Comparison of ENCODE assay signal across 1 mouse cellular context in the genomic region with DNA sequence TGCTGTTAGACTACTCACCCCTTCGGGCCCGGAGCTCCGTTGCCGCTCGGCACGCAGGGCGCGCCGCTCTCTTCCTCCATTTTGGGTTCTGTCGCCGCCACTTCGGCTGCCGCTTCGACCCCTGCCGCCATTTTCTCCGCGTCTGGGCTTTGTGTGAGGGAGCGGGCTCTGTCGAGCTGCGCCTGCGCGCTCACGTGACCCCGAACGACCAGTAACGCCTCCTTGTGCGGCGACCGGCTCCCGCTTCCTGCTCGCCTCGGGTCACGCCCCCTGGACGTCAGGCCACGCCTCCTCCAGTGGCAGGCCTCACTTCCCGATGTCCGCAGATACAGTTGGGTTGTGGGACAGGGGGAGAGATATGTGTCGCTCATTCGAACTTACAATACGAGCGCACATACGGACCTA.
TF ChIP-seq lines count a peak whose summit lies in the region.

No protein-coding gene starts in this region.

TF ChIP-seq in MEL, 35 proteins besides CTCF, POLR2A, EP300 and RAD21 (continued from another document):
- TF ChIP-seq NRF1 (IDR thresholded peaks at IDR 0.05; ENCODE audit: insufficient read depth, low read depth, low read length, poor library complexity, severe bottlenecking) (peak; percentile 90), TAL1 (IDR thresholded peaks at IDR 0.05; ENCODE audit: low read length) (no peak), UBTF (IDR thresholded peaks at IDR 0.05; ENCODE audit: borderline replicate concordance, insufficient read depth, low read depth, low read length) (no peak), POLR2AphosphoS2 (IDR thresholded peaks at IDR 0.05; ENCODE audit: low read length) (peak; percentile 89), ZNF384 (IDR thresholded peaks at IDR 0.05; ENCODE audit: low read depth, low read length) (no peak), HCFC1 (IDR thresholded peaks at IDR 0.05; ENCODE audit: low read depth, low read length) (peak; percentile 77), CHD2 (IDR thresholded peaks at IDR 0.05; ENCODE audit: low read length) (no peak), ZKSCAN1 (IDR thresholded peaks at IDR 0.05; ENCODE audit: low read depth, low read length) (no peak), KAT2A (conservative IDR thresholded peaks at IDR 0.05; ENCODE audit: low read depth, low read length) (0 out of 2 replicates have a peak, but pooled peaks have one; percentile 40), JUND (IDR thresholded peaks at IDR 0.05; ENCODE audit: low read depth, low read length) (no peak), SIN3A (IDR thresholded peaks at IDR 0.05; ENCODE audit: low read length) (peak; percentile 33), MXI1 (IDR thresholded peaks at IDR 0.05; ENCODE audit: low read depth, low read length) (no peak), GABPA (IDR thresholded peaks at IDR 0.05; ENCODE audit: low read depth, low read length) (no peak), POLR2AphosphoS5 (IDR thresholded peaks at IDR 0.05; ENCODE audit: borderline replicate concordance, low read depth, low read length) (no peak), MYB (IDR thresholded peaks at IDR 0.05; ENCODE audit: low read depth, low read length) (peak; percentile 63), USF2 (IDR thresholded peaks at IDR 0.05; ENCODE audit: borderline replicate concordance in 1 of 2, insufficient read depth in 1 of 2, low read depth in 1 of 2, low read length in 2 of 2) (peak; percentile 85 to 96; a peak in 3 of 4 replicates), MAX (IDR thresholded peaks at IDR 0.05; ENCODE audit: low read length) (peak; percentile 95), ZMIZ1 (IDR thresholded peaks at IDR 0.05; ENCODE audit: low read depth, low read length) (peak; percentile 74), NELFE (IDR thresholded peaks at IDR 0.05; ENCODE audit: low read depth, low read length) (peak; percentile 93), MAFK (IDR thresholded peaks at IDR 0.05; ENCODE audit: borderline replicate concordance, low read depth, low read length) (no peak), MEF2A (IDR thresholded peaks at IDR 0.05; ENCODE audit: extremely low read depth, insufficient replicate concordance, low read depth, low read length, poor library complexity, severe bottlenecking) (no peak), ETS1 (IDR thresholded peaks at IDR 0.05; ENCODE audit: low read depth, low read length) (no peak), TCF12 (IDR thresholded peaks at IDR 0.05; ENCODE audit: low read depth, low read length) (peak; percentile 83), MAZ (IDR thresholded peaks at IDR 0.05; ENCODE audit: low read depth, low read length) (no peak), E2F4 (IDR thresholded peaks at IDR 0.05; ENCODE audit: borderline replicate concordance, low read depth, low read length) (0 out of 2 replicates have a peak, but pooled peaks have one; percentile 62), RCOR1 (IDR thresholded peaks at IDR 0.05; ENCODE audit: low read depth, low read length) (no peak), MYC (IDR thresholded peaks at IDR 0.05; ENCODE audit: low read depth, low read length) (0 out of 2 replicates have a peak, but pooled peaks have one; percentile 61), SMC3 (IDR thresholded peaks at IDR 0.05; ENCODE audit: low read depth, low read length) (no peak), BHLHE40 (IDR thresholded peaks at IDR 0.05; ENCODE audit: borderline replicate concordance, low read depth, low read length) (peak; percentile 95)
